7 mouse cellular contexts compared by ENCODE assay signal in genomic region chr16:33751590-33751989, GRCm38 (mm10). TPM values are rescaled to one million over a fixed set of nuclear protein-coding genes. Genes with fewer than 3 reads are reported as not detected.
DNase-seq lines count a peak whose midpoint lies in the region; ATAC-seq and TF ChIP-seq lines count a peak whose summit lies in the region.

No protein-coding gene starts in this region.

- H3K36me3 ChIP-seq in ES-E14 (ENCODE audit: control insufficient read depth, insufficient read depth, low read length, poor library complexity, severe bottlenecking): no peaks in the 10 kb centered on the region
- peaks cover 26% of the 10 kb centered on the region for H3K36me3 ChIP-seq in embryonic facial prominence, embryonic 13.5 days
- H3K36me3 ChIP-seq in liver, postnatal 0 days (replicated peaks; ENCODE audit: insufficient read depth, low read length): peaks cover 27% of the 10 kb centered on the region

- TF ChIP-seq EP300 in liver, postnatal 0 days (IDR thresholded peaks at IDR 0.05; ENCODE audit: low read depth): no peak

- H3K4me2 ChIP-seq in embryonic facial prominence, embryonic 13.5 days: peak overlapping the region; percentile 34
- peak overlapping the region; percentile 67 for H3K4me2 ChIP-seq in liver, postnatal 0 days (ENCODE audit: low read depth, low read length)

- H3K27me3 ChIP-seq in embryonic facial prominence, embryonic 13.5 days: no peaks in the 10 kb centered on the region
- H3K27me3 ChIP-seq in liver, postnatal 0 days (ENCODE audit: insufficient read depth, low read length): no peaks in the 10 kb centered on the region

- TF ChIP-seq CTCF in liver, postnatal 0 days (IDR thresholded peaks at IDR 0.05; ENCODE audit: low read depth): no peak

- H3K4me1 ChIP-seq in ES-E14 (ENCODE audit: control insufficient read depth in 2 of 2, insufficient read depth in 2 of 2, low read length in 2 of 2, poor library complexity in 1 of 2): peaks cover 2 to 12% of the 10 kb centered on the region in 2 experiments; a peak in 2 of 4 replicates
- H3K4me1 ChIP-seq in embryonic facial prominence, embryonic 13.5 days: peaks cover 14% of the 10 kb centered on the region; the same call in 1 of the 2 replicates
- H3K4me1 ChIP-seq in liver, postnatal 0 days (ENCODE audit: insufficient read depth): peaks cover 7% of the 10 kb centered on the region; the same call in 1 of the 2 replicates

- WGBS in embryonic facial prominence, embryonic 13.5 days: 61% methylated on average over 12 of the region's 12 CpGs
- 28% methylated on average over 11 of the region's 12 CpGs for WGBS in liver, postnatal 0 days (ENCODE audit: insufficient replicate concordance)

- H3K9me3 ChIP-seq in ES-E14 (ENCODE audit: control insufficient read depth, insufficient read depth, low read depth, low read length): no peaks in the 10 kb centered on the region
- no peaks in the 10 kb centered on the region for H3K9me3 ChIP-seq in embryonic facial prominence, embryonic 13.5 days
- H3K9me3 ChIP-seq in liver, postnatal 0 days (ENCODE audit: low read length): no peaks in the 10 kb centered on the region

- DNase-seq in ES-E14 (ENCODE audit: low read depth, low spot score): no peak
- peak; percentile 77 for DNase-seq in liver, postnatal 0 days
- peak; percentile 64 to 77 for DNase-seq in spleen, postnatal 4 days (ENCODE audit: low spot score in 2 of 2)
- no peak for DNase-seq in cerebellum, adult 11-12 months
- DNase-seq in cerebellum, adult 9-10 months: no peak
- no peak for DNase-seq in gastrocnemius, postnatal 4 days (ENCODE audit: low spot score in 2 of 2)

- ATAC-seq in embryonic facial prominence, embryonic 13.5 days (ENCODE audit: insufficient number of reproducible peaks, insufficient read depth, low FRiP score, low TSS enrichment, low read depth): no peak
- peak; percentile 79 for ATAC-seq in liver, postnatal 0 days

- in situ Hi-C loops in ES-E14 (cut with MboI; ENCODE audit: low sequenced_read_pairs in 2 of 2, unreplicated experiment in 2 of 2): no loop called here

- H3K27ac ChIP-seq in ES-E14 (ENCODE audit: insufficient read depth, low read depth, low read length, poor library complexity, severe bottlenecking): no peak overlapping the region
- H3K27ac ChIP-seq in embryonic facial prominence, embryonic 13.5 days: no peak overlapping the region
- peak overlapping the region; percentile 90 for H3K27ac ChIP-seq in liver, postnatal 0 days (ENCODE audit: low read depth)

- no peak overlapping the region for H3K9ac ChIP-seq in ES-E14 (ENCODE audit: insufficient read depth, low read depth, low read length, poor library complexity, severe bottlenecking)
- no peak overlapping the region for H3K9ac ChIP-seq in embryonic facial prominence, embryonic 13.5 days
- 0 out of 2 replicates have a peak overlapping the region, but pooled peaks have one; percentile 27 for H3K9ac ChIP-seq in liver, postnatal 0 days (replicated peaks)

- peak overlapping the region; percentile 25 to 28; a peak in 3 of 4 replicates for H3K4me3 ChIP-seq in ES-E14 (ENCODE audit: insufficient read depth in 1 of 2, low read depth in 1 of 2, low read length in 2 of 2, poor library complexity in 1 of 2, severe bottlenecking in 1 of 2)
- H3K4me3 ChIP-seq in embryonic facial prominence, embryonic 13.5 days: no peak overlapping the region
- peak overlapping the region; percentile 31 for H3K4me3 ChIP-seq in liver, postnatal 0 days (ENCODE audit: low read depth, low read length)

TF ChIP-seq in ES-E14, 5 proteins besides CTCF, POLR2A, EP300 and RAD21:
- no peak for TF ChIP-seq CHD2 (IDR thresholded peaks at IDR 0.05; ENCODE audit: low read depth, low read length)
- no peak for TF ChIP-seq HCFC1 (IDR thresholded peaks at IDR 0.05; ENCODE audit: borderline replicate concordance, insufficient read depth, low read length)
- no peak for TF ChIP-seq MAFK (IDR thresholded peaks at IDR 0.05; ENCODE audit: insufficient read depth, low read depth, low read length)
- TF ChIP-seq ZNF384 (IDR thresholded peaks at IDR 0.05; ENCODE audit: low read depth, low read length): no peak
- no peak for TF ChIP-seq ZC3H11A (IDR thresholded peaks at IDR 0.05; ENCODE audit: borderline replicate concordance, low read depth, low read length)

RNA-seq across cellular contexts. Expression of gene Muc13, which starts 42.2 kb away (rescaled TPM):
- 0.05 and 0.22 TPM in 2 replicates for total RNA-seq in ES-E14 (2012; rRNA removed)
- 0.11 and 2.1 TPM in 2 replicates for polyA plus RNA-seq in embryonic facial prominence, embryonic 13.5 days (2015; fragmentation: Nextera tagmentation; extraction: Ambion mirVana)
- 1.2 TPM in 2 replicates for polyA plus RNA-seq in liver, postnatal 0 days (2015; fragmentation: Nextera tagmentation; extraction: Ambion mirVana)
- under 1 TPM; 0.10 to 0.16 TPM for total RNA-seq in gastrocnemius, postnatal 4 days (2021)

Comparison
In these comparisons a context has a peak if more than half of its experiments do, and no peak if none do; other contexts are left out.
1. DNase-seq: peak in liver, postnatal 0 days (single experiment) and spleen, postnatal 4 days (2 of 2); none in ES-E14 (single experiment), cerebellum, adult 11-12 months (single experiment), cerebellum, adult 9-10 months (single experiment) and gastrocnemius, postnatal 4 days (0 of 2).